Mouse (Mus musculus) heart, embryonic 14.5 days (tissue): ENCODE measurements at regions not wholly inside any gene's neighbourhood (a gene's known extent, or its start where the extent isn't known, plus 50 kb on each side); places are given as distances from the start of the nearest gene placed in this dataset.

Experiments
- ATAC-seq: fragments of 200-750 bp; cut with Nextera tagmentation; 2 replicates; pipeline ENCODE4 v1.8.0; 2017; ENCODE audit warnings: low read depth, moderate TSS enrichment; ENCODE audit not compliant: insufficient number of reproducible peaks, insufficient read depth, low FRiP score
- H3K27ac ChIP-seq, 2 experiments: fragments of 200-500 bp in 1 of 2; fragments of 300-500 bp in 1 of 2; sonication (generic) in 1 of 2; replicated peaks in 1 of 2; 2 replicates each; pipeline ENCODE4 v1.5.1; 2012 to 2014; ENCODE audit warnings: low read depth in 2 of 2, low read length in 2 of 2, control low read depth in 1 of 2, mild to moderate bottlenecking in 1 of 2, mixed read lengths in 1 of 2; ENCODE audit not compliant: control insufficient read depth in 1 of 2, insufficient read depth in 1 of 2
- H3K27me3 ChIP-seq: fragments of 300-500 bp; sonication (generic); 2 replicates; pipeline ENCODE4 v1.6.1; 2014; ENCODE audit warnings: mild to moderate bottlenecking, low read length, control low read depth; ENCODE audit not compliant: control insufficient read depth, insufficient read depth
- H3K36me3 ChIP-seq: fragments of 300-500 bp; sonication (generic); 2 replicates; pipeline ENCODE4 v1.6.1; 2014; ENCODE audit warnings: mild to moderate bottlenecking, control low read depth, low read length, mixed read lengths; ENCODE audit not compliant: control insufficient read depth, insufficient read depth
- H3K4me1 ChIP-seq, 2 experiments: fragments of 200-500 bp in 1 of 2; fragments of 300-500 bp in 1 of 2; sonication (generic) in 1 of 2; 2 replicates each; pipeline ENCODE4 v1.6.1; 2012 to 2014; ENCODE audit warnings: low read length in 2 of 2, control low read depth in 1 of 2, mixed read lengths in 1 of 2; ENCODE audit not compliant: control insufficient read depth in 2 of 2, insufficient read depth in 2 of 2
- H3K4me2 ChIP-seq: fragments of 300-500 bp; sonication (generic); 2 replicates; pipeline ENCODE4 v1.6.1; 2014; ENCODE audit warnings: mild to moderate bottlenecking, low read length
- H3K4me3 ChIP-seq, 2 experiments: fragments of 200-500 bp in 1 of 2; fragments of 300-500 bp in 1 of 2; sonication (generic) in 1 of 2; 2 replicates each; pipeline ENCODE4 v1.5.1; 2012 to 2014; ENCODE audit warnings: low read length in 2 of 2, mild to moderate bottlenecking in 2 of 2, control low read depth in 1 of 2, low read depth in 1 of 2, moderate library complexity in 1 of 2; ENCODE audit not compliant: control insufficient read depth in 1 of 2, insufficient read depth in 1 of 2
- H3K9ac ChIP-seq: fragments of 300-500 bp; sonication (generic); 2 replicates; pipeline ENCODE4 v1.6.1; 2014; ENCODE audit warnings: mild to moderate bottlenecking, low read length
- H3K9me3 ChIP-seq: fragments of 300-500 bp; sonication (generic); 2 replicates; pipeline ENCODE4 v1.6.1; 2016; ENCODE audit warnings: low read length, control low read depth; ENCODE audit not compliant: control insufficient read depth
- WGBS: fragments of 180-500 bp; shearing (Covaris S2); extraction: QIAGEN DNeasy Blood & Tissue Kit; methylation state at CpG from one replicate; pipeline ENCODE4 v1.1.7; 2014; 5-methylcytosine and 5-hydroxymethylcytosine counted together

- Histone ChIP-seq H3K4me3 (no peak overlapping the region), H3K9me3 (0 out of 2 replicates have a peak, but pooled peaks cover 2% of the 10 kb centered on the region), H3K36me3 (no peaks in the 10 kb centered on the region), H3K9ac (no peak overlapping the region), H3K27ac (no peak overlapping the region), H3K27me3 (no peaks in the 10 kb centered on the region), H3K4me2 (no peak overlapping the region), H3K4me1 (no peaks in the 10 kb centered on the region)
- no peak for ATAC-seq
- WGBS: 91% methylated on average over 5 of the region's 5 CpGs
Observed at GRCm38 (mm10) chr1:119254928-119255327, 167.1 kb downstream of the Inhbb start.

- Histone ChIP-seq H3K4me3 (no peak overlapping the region), H3K36me3 (no peaks in the 10 kb centered on the region), H3K9ac (no peak overlapping the region), H3K9me3 (0 out of 2 replicates have a peak, but pooled peaks cover 2% of the 10 kb centered on the region), H3K27me3 (no peaks in the 10 kb centered on the region), H3K27ac (no peak overlapping the region), H3K4me2 (no peak overlapping the region), H3K4me1 (no peaks in the 10 kb centered on the region)
- 71% methylated on average over 7 of the region's 7 CpGs for WGBS
- ATAC-seq: no peak
Observed at GRCm38 (mm10) chr1:119253371-119253851, 168.6 kb downstream of the Inhbb start.

- no peak for ATAC-seq
- Histone ChIP-seq H3K4me1 (no peaks in the 10 kb centered on the region), H3K4me3 (no peak overlapping the region), H3K9me3 (0 out of 2 replicates have a peak, but pooled peaks cover 2% of the 10 kb centered on the region), H3K27me3 (no peaks in the 10 kb centered on the region), H3K27ac (no peak overlapping the region), H3K4me2 (no peak overlapping the region), H3K9ac (no peak overlapping the region), H3K36me3 (no peaks in the 10 kb centered on the region)
- WGBS: 89% methylated on average over 6 of the region's 6 CpGs
Observed at GRCm38 (mm10) chr1:119252403-119252802, 169.6 kb downstream of the Inhbb start.

GRCm38 (mm10) chr1:119251741-119252140, 170.3 kb downstream of the Inhbb start:
- no peak for ATAC-seq
- Histone ChIP-seq H3K9ac (no peak overlapping the region), H3K4me2 (no peak overlapping the region), H3K36me3 (no peaks in the 10 kb centered on the region), H3K27ac (no peak overlapping the region), H3K9me3 (0 out of 2 replicates have a peak, but pooled peaks cover 2% of the 10 kb centered on the region), H3K4me1 (no peaks in the 10 kb centered on the region), H3K4me3 (no peak overlapping the region), H3K27me3 (no peaks in the 10 kb centered on the region)
- WGBS: 90% methylated on average over 5 of the region's 5 CpGs

- no peak overlapping the region for H3K27ac ChIP-seq
- WGBS: 70% methylated on average over 5 of the region's 5 CpGs
- 0 out of 2 replicates have a peak, but pooled peaks cover 2% of the 10 kb centered on the region for H3K9me3 ChIP-seq
- no peaks in the 10 kb centered on the region for H3K36me3 ChIP-seq
- no peak overlapping the region for H3K9ac ChIP-seq
- H3K27me3 ChIP-seq: no peaks in the 10 kb centered on the region
- H3K4me2 ChIP-seq: no peak overlapping the region
- no peak overlapping the region for H3K4me3 ChIP-seq
- H3K4me1 ChIP-seq: no peaks in the 10 kb centered on the region
- ATAC-seq: no peak
Observed at GRCm38 (mm10) chr1:119248776-119249495, 173.1 kb downstream of the Inhbb start.

- H3K4me2 ChIP-seq: no peak overlapping the region
- ATAC-seq: no peak
- WGBS: 71% methylated on average over 3 of the region's 3 CpGs
- 0 out of 2 replicates have a peak, but pooled peaks cover under 1% of the 10 kb centered on the region for H3K9me3 ChIP-seq
- no peaks in the 10 kb centered on the region for H3K4me1 ChIP-seq
- no peaks in the 10 kb centered on the region for H3K36me3 ChIP-seq
- no peak overlapping the region for H3K9ac ChIP-seq
- no peaks in the 10 kb centered on the region for H3K27me3 ChIP-seq
- H3K4me3 ChIP-seq: no peak overlapping the region
- no peak overlapping the region for H3K27ac ChIP-seq
Observed at GRCm38 (mm10) chr1:119247117-119247516, 174.9 kb downstream of the Inhbb start.

DNA sequence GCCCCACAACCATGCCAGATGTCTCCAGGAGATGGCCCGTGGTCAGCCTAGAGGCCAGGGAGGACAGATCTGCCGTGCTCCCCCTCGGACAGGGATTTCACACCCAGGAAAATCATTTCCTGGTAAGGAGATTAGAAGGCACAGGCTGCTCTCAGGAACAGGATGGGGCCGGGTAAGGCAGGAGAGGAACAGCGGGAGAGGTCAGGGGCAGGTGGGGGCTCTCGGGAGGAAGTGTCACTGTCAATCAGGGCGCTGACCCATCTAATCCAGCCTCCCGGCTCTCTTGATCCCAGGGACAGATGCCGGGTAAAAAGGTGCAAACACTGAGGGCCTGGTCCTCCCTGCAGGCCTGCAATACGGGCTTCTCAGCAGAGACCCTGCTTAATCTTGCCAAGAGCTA, 183.6 kb downstream of the Inhbb start:
- no peak overlapping the region for H3K4me3 ChIP-seq
- no peak for ATAC-seq
- H3K4me2 ChIP-seq: no peak overlapping the region
- peaks cover 5 to 14% of the 10 kb centered on the region in 2 experiments; a peak in 3 of 4 replicates for H3K4me1 ChIP-seq
- no peak overlapping the region for H3K27ac ChIP-seq
- whole genome bisulfite sequencing: 29% methylated on average over 10 of the region's 10 CpGs
- H3K9me3 ChIP-seq: no peaks in the 10 kb centered on the region
- no peak overlapping the region for H3K9ac ChIP-seq
- no peaks in the 10 kb centered on the region for H3K27me3 ChIP-seq
- no peaks in the 10 kb centered on the region for H3K36me3 ChIP-seq
